In the genomic region with DNA sequence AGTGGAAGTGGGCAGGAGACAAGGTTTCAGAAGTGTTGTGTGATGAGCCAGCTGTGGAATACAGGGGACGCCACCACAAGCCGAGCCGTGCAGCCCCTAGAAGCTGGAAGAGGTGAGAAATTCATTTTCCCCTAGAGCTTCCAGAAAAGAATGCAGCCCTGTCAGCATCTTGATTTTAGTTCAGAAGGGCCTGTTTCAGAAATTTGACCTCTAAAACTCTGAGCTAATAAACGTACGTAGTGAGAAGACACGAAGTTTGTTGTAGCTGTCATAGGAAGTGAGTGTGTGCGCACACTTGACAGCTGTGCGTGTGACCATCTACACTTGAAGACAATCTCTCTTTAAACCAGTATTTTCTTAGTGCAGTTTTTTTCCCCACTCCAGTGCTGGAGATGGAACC, we compare ENCODE assay signal across 29 mouse cellular contexts. TPM values are rescaled to one million over a fixed set of nuclear protein-coding genes. Genes with fewer than 3 reads are reported as not detected.
DNase-seq lines count a peak whose midpoint lies in the region; ATAC-seq lines count a peak whose summit lies in the region.
"Had no signal": no experiment of that assay in that cellular context is flagged by ENCODE, and none has a peak within 500 bp of the region (broad histone marks: within the 10 kb centered on the region; RNA-seq: fewer than 3 reads in every experiment).

No protein-coding gene starts in this region.

- no peaks in the 10 kb centered on the region for H3K36me3 ChIP-seq in heart, embryonic 13.5 days
- H3K36me3 ChIP-seq in limb, embryonic 12.5 days: no peaks in the 10 kb centered on the region
- H3K36me3 ChIP-seq in limb, embryonic 10.5 days: no peaks in the 10 kb centered on the region
- H3K36me3 ChIP-seq in lung, embryonic 16.5 days (ENCODE audit: control insufficient read depth, insufficient read depth, low read length): no peaks in the 10 kb centered on the region
- no peaks in the 10 kb centered on the region for H3K36me3 ChIP-seq in forebrain, embryonic 16.5 days (ENCODE audit: control insufficient read depth, insufficient read depth)
- H3K36me3 ChIP-seq: embryonic facial prominence, embryonic 10.5 days; embryonic facial prominence, embryonic 13.5 days; forebrain, embryonic 12.5 days; forebrain, embryonic 15.5 days; heart, embryonic 15.5 days; hindbrain, embryonic 10.5 days; hindbrain, embryonic 15.5 days had no signal

- 0 out of 2 replicates have a peak overlapping the region, but pooled peaks have one; percentile 16 for H3K27ac ChIP-seq in heart, embryonic 13.5 days (replicated peaks)
- H3K27ac ChIP-seq in limb, embryonic 12.5 days: no peak overlapping the region
- no peak overlapping the region for H3K27ac ChIP-seq in limb, embryonic 10.5 days
- H3K27ac ChIP-seq in lung, embryonic 16.5 days (ENCODE audit: low read length): no peak overlapping the region
- H3K27ac ChIP-seq in forebrain, embryonic 16.5 days (ENCODE audit: low read length): no peak overlapping the region
- H3K27ac ChIP-seq: embryonic facial prominence, embryonic 10.5 days; forebrain, embryonic 12.5 days; forebrain, embryonic 15.5 days; heart, embryonic 15.5 days; hindbrain, embryonic 10.5 days; hindbrain, embryonic 15.5 days had no signal

- H3K9ac ChIP-seq in heart, embryonic 13.5 days: no peak overlapping the region
- no peak overlapping the region for H3K9ac ChIP-seq in limb, embryonic 12.5 days (replicated peaks)
- H3K9ac ChIP-seq in lung, embryonic 16.5 days (ENCODE audit: low read length): no peak overlapping the region
- H3K9ac ChIP-seq in forebrain, embryonic 16.5 days (replicated peaks; ENCODE audit: low read depth, low read length): no peak overlapping the region
- H3K9ac ChIP-seq: embryonic facial prominence, embryonic 13.5 days; forebrain, embryonic 12.5 days; forebrain, embryonic 15.5 days; heart, embryonic 15.5 days; hindbrain, embryonic 15.5 days had no signal

- no peak overlapping the region for H3K4me2 ChIP-seq in heart, embryonic 13.5 days
- no peak overlapping the region for H3K4me2 ChIP-seq in limb, embryonic 12.5 days
- H3K4me2 ChIP-seq in lung, embryonic 16.5 days (ENCODE audit: low read depth, low read length): no peak overlapping the region
- no peak overlapping the region for H3K4me2 ChIP-seq in forebrain, embryonic 16.5 days (ENCODE audit: low read length)
- H3K4me2 ChIP-seq: embryonic facial prominence, embryonic 13.5 days; forebrain, embryonic 12.5 days; forebrain, embryonic 15.5 days; heart, embryonic 11.5 days; heart, embryonic 15.5 days; hindbrain, embryonic 15.5 days had no signal

- H3K27me3 ChIP-seq in heart, embryonic 13.5 days (replicated peaks): peaks cover 12% of the 10 kb centered on the region; the same call in 1 of the 2 replicates
- H3K27me3 ChIP-seq in limb, embryonic 12.5 days: no peaks in the 10 kb centered on the region
- no peaks in the 10 kb centered on the region for H3K27me3 ChIP-seq in limb, embryonic 10.5 days (ENCODE audit: low read depth, poor library complexity, severe bottlenecking)
- no peaks in the 10 kb centered on the region for H3K27me3 ChIP-seq in lung, embryonic 16.5 days (ENCODE audit: control insufficient read depth, insufficient read depth, low read depth, low read length)
- H3K27me3 ChIP-seq in forebrain, embryonic 16.5 days (replicated peaks; ENCODE audit: control insufficient read depth, insufficient read depth, low read length): no peaks in the 10 kb centered on the region
- H3K27me3 ChIP-seq: embryonic facial prominence, embryonic 13.5 days; forebrain, embryonic 12.5 days; forebrain, embryonic 15.5 days; heart, embryonic 15.5 days; hindbrain, embryonic 15.5 days had no signal

- no peak for ATAC-seq in heart, embryonic 13.5 days (ENCODE audit: extremely low read depth, insufficient number of reproducible peaks, low FRiP score, low TSS enrichment)
- ATAC-seq in limb, embryonic 12.5 days (ENCODE audit: insufficient number of reproducible peaks, insufficient read depth, low FRiP score, low TSS enrichment, low read depth): peak; percentile 32; the same call in 1 of the 2 replicates
- ATAC-seq in lung, embryonic 16.5 days (ENCODE audit: low read depth): peak; percentile 43; the same call in 1 of the 2 replicates
- no peak for ATAC-seq in forebrain, embryonic 16.5 days
- ATAC-seq: activated CD4-positive, CD25-positive, alpha-beta regulatory T cell, adult 4 months had no signal

- WGBS in heart, embryonic 13.5 days: 50% methylated on average over 8 of the region's 8 CpGs
- 56% methylated on average over 8 of the region's 8 CpGs for WGBS in limb, embryonic 12.5 days
- WGBS in limb, embryonic 10.5 days: 78% methylated on average over 8 of the region's 8 CpGs
- 32% methylated on average over 8 of the region's 8 CpGs for WGBS in lung, embryonic 16.5 days
- WGBS in forebrain, embryonic 16.5 days: 81% methylated on average over 8 of the region's 8 CpGs

- H3K9me3 ChIP-seq in heart, embryonic 13.5 days: no peaks in the 10 kb centered on the region
- no peaks in the 10 kb centered on the region for H3K9me3 ChIP-seq in limb, embryonic 12.5 days
- H3K9me3 ChIP-seq in limb, embryonic 10.5 days (replicated peaks): no peaks in the 10 kb centered on the region
- no peaks in the 10 kb centered on the region for H3K9me3 ChIP-seq in lung, embryonic 16.5 days (ENCODE audit: control insufficient read depth, low read length)
- no peaks in the 10 kb centered on the region for H3K9me3 ChIP-seq in forebrain, embryonic 16.5 days (ENCODE audit: control insufficient read depth, low read length)
- H3K9me3 ChIP-seq: embryonic facial prominence, embryonic 10.5 days; embryonic facial prominence, embryonic 13.5 days; forebrain, embryonic 12.5 days; forebrain, embryonic 15.5 days; heart, embryonic 15.5 days; hindbrain, embryonic 10.5 days; hindbrain, embryonic 15.5 days had no signal

- H3K4me1 ChIP-seq in heart, embryonic 13.5 days: peaks cover 24% of the 10 kb centered on the region
- peaks cover 24% of the 10 kb centered on the region for H3K4me1 ChIP-seq in limb, embryonic 12.5 days (replicated peaks)
- peaks cover 4% of the 10 kb centered on the region for H3K4me1 ChIP-seq in limb, embryonic 10.5 days
- peaks cover 43% of the 10 kb centered on the region for H3K4me1 ChIP-seq in lung, embryonic 16.5 days (replicated peaks; ENCODE audit: control insufficient read depth, insufficient read depth, low read length)
- H3K4me1 ChIP-seq in forebrain, embryonic 16.5 days (replicated peaks; ENCODE audit: control insufficient read depth, insufficient read depth, low read length): peaks cover 18% of the 10 kb centered on the region

- DNase-seq in heart, adult 18-20 months: no peak
- DNase-seq in limb, embryonic 10.5 days (ENCODE audit: low spot score): no peak
- no peak for DNase-seq in lung, postnatal 14 days
- peak; percentile 38 for DNase-seq in lung, postnatal 10 days
- DNase-seq: adrenal gland, adult 8-10 months; adrenal gland, postnatal 25 days; cerebellum, adult 11-12 months; cerebellum, adult 8-10 months; cerebellum, postnatal 10 days; cerebellum, postnatal 36 days; embryo, embryonic 11 days; gastrocnemius, postnatal 10 days; gastrocnemius, postnatal 36 days; heart, postnatal 10 days; heart, postnatal 36 days had no signal

- H3K4me3 ChIP-seq in heart, embryonic 13.5 days: no peak overlapping the region
- H3K4me3 ChIP-seq in limb, embryonic 12.5 days (replicated peaks): no peak overlapping the region
- H3K4me3 ChIP-seq in limb, embryonic 10.5 days: no peak overlapping the region
- no peak overlapping the region for H3K4me3 ChIP-seq in lung, embryonic 16.5 days (ENCODE audit: low read length)
- no peak overlapping the region for H3K4me3 ChIP-seq in forebrain, embryonic 16.5 days (replicated peaks; ENCODE audit: low read length)
- H3K4me3 ChIP-seq: embryonic facial prominence, embryonic 10.5 days; embryonic facial prominence, embryonic 13.5 days; erythroblast, embryonic 14.5 days; forebrain, embryonic 12.5 days; forebrain, embryonic 15.5 days; heart, embryonic 15.5 days; hindbrain, embryonic 10.5 days; hindbrain, embryonic 15.5 days had no signal

RNA-seq across cellular contexts. Expression of gene Sh3rf1, which starts 44.0 kb away (rescaled TPM):
- polyA plus RNA-seq in heart, embryonic 13.5 days (2015; fragmentation: Nextera tagmentation; extraction: Ambion mirVana): 4.8 and 5.3 TPM in 2 replicates
- total RNA-seq in heart, adult 18-20 months (2021): 1 to 10 TPM; 4.7 to 5.0 TPM
- 9.1 and 10.7 TPM in 2 replicates for polyA plus RNA-seq in limb, embryonic 12.5 days (2016; fragmentation: Nextera tagmentation; extraction: Ambion mirVana)
- 7.7 and 7.8 TPM in 2 replicates for polyA plus RNA-seq in limb, embryonic 10.5 days (2016; fragmentation: Nextera tagmentation; extraction: Ambion mirVana)
- 17.8 and 18.7 TPM in 2 replicates for polyA plus RNA-seq in lung, embryonic 16.5 days (2015; fragmentation: Nextera tagmentation; extraction: Ambion mirVana)
- polyA plus RNA-seq in forebrain, embryonic 16.5 days (2015; fragmentation: Nextera tagmentation; extraction: Ambion mirVana): 30.4 and 33.6 TPM in 2 replicates

Comparison
In these comparisons a context has a peak if more than half of its experiments do, and no peak if none do; other contexts are left out.
1. ATAC-seq: peak in limb, embryonic 12.5 days (single experiment) and lung, embryonic 16.5 days (single experiment); none in heart, embryonic 13.5 days (single experiment) and forebrain, embryonic 16.5 days (single experiment).